Mouse (Mus musculus): ENCODE measurements around the gene Myo1e.
A peak's percentile ranks its signal among the peaks of the same experiment; 100 is the strongest.

The Myo1e gene

GRCm38 (mm10) chr9:70379502-70380467 lies 172.6 kb downstream of the Myo1e start:
- DNase-seq: no peak

- DNase-seq: no peak
These were observed 174.9 kb downstream of the Myo1e start for GRCm38 (mm10) chr9:70382091-70382490.

GRCm38 (mm10) chr9:70383750-70384149 lies 176.6 kb downstream of the Myo1e start:
- no peak for DNase-seq

GRCm38 (mm10) chr9:70384494-70384893 lies 177.3 kb downstream of the Myo1e start:
- no peak for DNase-seq

GRCm38 (mm10) chr9:70384958-70385728 lies 178.0 kb downstream of the Myo1e start:
- DNase-seq: no peak

GRCm38 (mm10) chr9:70387410-70388119 lies 180.4 kb downstream of the Myo1e start:
- peak in 1 of 2 experiments; percentile 25 for DNase-seq

- DNase-seq: peak; percentile 46 to 53
These were observed 182.4 kb downstream of the Myo1e start for GRCm38 (mm10) chr9:70389548-70389947.

- DNase-seq: no peak
These were observed 183.9 kb downstream of the Myo1e start for GRCm38 (mm10) chr9:70391042-70391441.

GRCm38 (mm10) chr9:70391660-70392562 lies 184.8 kb downstream of the Myo1e start:
- peak in 1 of 2 experiments; percentile 7 for DNase-seq

- peak; percentile 87 to 90 for DNase-seq
These were observed 185.4 kb downstream of the Myo1e start for GRCm38 (mm10) chr9:70392563-70392907.

- peak; percentile 24 to 38 for DNase-seq
These were observed 188.5 kb downstream of the Myo1e start for GRCm38 (mm10) chr9:70395617-70396016.

GRCm38 (mm10) chr9:70396083-70396482 lies 188.9 kb downstream of the Myo1e start:
- no peak for DNase-seq

GRCm38 (mm10) chr9:70401937-70402539 lies 194.9 kb downstream of the Myo1e start:
- DNase-seq: no peak

GRCm38 (mm10) chr9:70406596-70406995 lies 199.4 kb downstream of the Myo1e start:
- no peak for DNase-seq

- peak; percentile 30 to 43 for DNase-seq
These were observed 201.6 kb downstream of the Myo1e start for GRCm38 (mm10) chr9:70408791-70409190.

- no peak for DNase-seq
These were observed 202.6 kb downstream of the Myo1e start for GRCm38 (mm10) chr9:70409743-70410142.

- DNase-seq: no peak
These were observed 203.5 kb downstream of the Myo1e start for GRCm38 (mm10) chr9:70410668-70411067.

- no peak for DNase-seq
These were observed 205.9 kb downstream of the Myo1e start for GRCm38 (mm10) chr9:70413038-70413437.

GRCm38 (mm10) chr9:70416412-70416811 lies 209.3 kb downstream of the Myo1e start:
- no peak for DNase-seq

GRCm38 (mm10) chr9:70421257-70422056 lies 214.3 kb downstream of the Myo1e start, which contains the start of gene Ccnb2:
Gene Ccnb2, minus strand, starts transcription at chr9:70421547.
- DNase-seq: peak; percentile 93 to 94
